Comparison of ENCODE assay signal across 10 mouse cellular contexts in the genomic region with DNA sequence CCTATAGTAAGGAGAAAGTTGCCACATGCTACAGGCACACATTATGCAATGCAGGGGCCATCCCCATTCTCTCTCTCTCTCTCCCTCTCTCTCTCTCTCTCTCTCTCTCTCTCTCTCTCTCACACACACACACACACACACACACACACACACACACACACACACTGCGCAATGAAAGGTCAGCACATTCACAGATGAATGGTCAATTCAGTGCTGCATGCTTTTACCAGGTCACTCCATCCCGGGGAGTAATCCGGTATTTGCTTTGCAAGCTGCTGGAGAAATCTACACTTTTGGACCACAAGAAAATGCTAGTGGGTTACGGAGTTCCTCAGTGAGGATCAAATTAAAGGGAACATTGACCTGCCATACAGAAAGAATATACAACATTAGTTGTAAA.
"Had no signal": no experiment of that assay in that cellular context is flagged by ENCODE, and none has a peak within 500 bp of the region (broad histone marks: within the 10 kb centered on the region; RNA-seq: fewer than 3 reads in every experiment).

No protein-coding gene starts in this region.

- ATAC-seq: midbrain, embryonic 15.5 days had no signal

- DNase-seq: kidney, adult 2 months; kidney, postnatal 36 days; lung, embryonic 14.5 days; lung, postnatal 10 days; lung, postnatal 4 days; right cerebral cortex, adult 18-20 months; spleen, adult 18-20 months; thymus, adult 18-20 months; thymus, postnatal 14 days had no signal
